Mouse (Mus musculus): ENCODE data around the gene Cnpy4. TPM values are rescaled to one million over a fixed set of nuclear protein-coding genes. Genes with fewer than 3 reads are reported as not detected.

Gene Cnpy4
- polyA plus RNA-seq, 1 experiment from 2014 or later, result 50.7 TPM

- H3K4me3 ChIP-seq, result no peak overlapping the region
- peak; percentile 71 for DNase-seq (ENCODE audit: low spot score)
- no peaks in the 10 kb centered on the region for H3K27me3 ChIP-seq (ENCODE audit: insufficient read depth, poor library complexity, severe bottlenecking)
- peaks cover 3% of the 10 kb centered on the region; the same call in 1 of the 2 replicates for H3K9me3 ChIP-seq
- H3K4me1 ChIP-seq (replicated peaks), result no peaks in the 10 kb centered on the region
- WGBS, result 26% methylated on average over 4 of the region's 4 CpGs
- H3K36me3 ChIP-seq, result no peaks in the 10 kb centered on the region
- H3K27ac ChIP-seq, result no peak overlapping the region
These were observed 34.8 kb downstream of the Cnpy4 start for GRCm38 (mm10) chr5:138222111-138222510.

GRCm38 (mm10) chr5:138223287-138223686 is 36.0 kb downstream of the Cnpy4 start:
- H3K9me3 ChIP-seq, result no peaks in the 10 kb centered on the region
- H3K4me3 ChIP-seq, result no peak overlapping the region
- no peaks in the 10 kb centered on the region for H3K36me3 ChIP-seq
- 67% methylated on average over 3 of the region's 3 CpGs for WGBS
- no peaks in the 10 kb centered on the region for H3K27me3 ChIP-seq (ENCODE audit: insufficient read depth, poor library complexity, severe bottlenecking)
- no peak overlapping the region for H3K27ac ChIP-seq
- H3K4me1 ChIP-seq (replicated peaks), result no peaks in the 10 kb centered on the region
- DNase-seq (ENCODE audit: low spot score), result no peak

GRCm38 (mm10) chr5:138225700-138226099 is 38.4 kb downstream of the Cnpy4 start, which contains the start of gene Nxpe5:
Nxpe5 (plus strand) TSS chr5:138225898.
- Histone ChIP-seq H3K27me3 (ENCODE audit: insufficient read depth, poor library complexity, severe bottlenecking) (no peaks in the 10 kb centered on the region), H3K36me3 (no peaks in the 10 kb centered on the region), H3K27ac (no peak within 1 kb of the TSS), H3K9me3 (no peaks in the 10 kb centered on the region), H3K4me3 (no peak within 1 kb of the TSS), H3K4me1 (replicated peaks) (no peaks in the 10 kb centered on the region)
- DNase-seq (ENCODE audit: low spot score), result no peak
- WGBS, result 61% methylated on average over 2 of the region's 2 CpGs

- no peaks in the 10 kb centered on the region for H3K27me3 ChIP-seq (ENCODE audit: insufficient read depth, poor library complexity, severe bottlenecking)
- DNase-seq (ENCODE audit: low spot score), result no peak
- no peaks in the 10 kb centered on the region for H3K4me1 ChIP-seq (replicated peaks)
- H3K4me3 ChIP-seq, result no peak overlapping the region
- no peaks in the 10 kb centered on the region for H3K9me3 ChIP-seq
- no peaks in the 10 kb centered on the region for H3K36me3 ChIP-seq
- WGBS, result 83% methylated on average over 4 of the region's 4 CpGs
- no peak overlapping the region for H3K27ac ChIP-seq
These were observed 39.2 kb downstream of the Cnpy4 start for GRCm38 (mm10) chr5:138226491-138226890.

GRCm38 (mm10) chr5:138227367-138227766 is 40.1 kb downstream of the Cnpy4 start:
- H3K27me3 ChIP-seq (ENCODE audit: insufficient read depth, poor library complexity, severe bottlenecking), result no peaks in the 10 kb centered on the region
- H3K4me1 ChIP-seq (replicated peaks), result no peaks in the 10 kb centered on the region
- no peaks in the 10 kb centered on the region for H3K9me3 ChIP-seq
- no peak overlapping the region for H3K4me3 ChIP-seq
- no peaks in the 10 kb centered on the region for H3K36me3 ChIP-seq
- H3K27ac ChIP-seq, result no peak overlapping the region
- WGBS, result 72% methylated on average over 2 of the region's 2 CpGs
- DNase-seq (ENCODE audit: low spot score), result no peak

- DNase-seq (ENCODE audit: low spot score), result peak; percentile 7
- H3K27ac ChIP-seq, result no peak overlapping the region
- H3K36me3 ChIP-seq, result no peaks in the 10 kb centered on the region
- no peak overlapping the region for H3K4me3 ChIP-seq
- H3K4me1 ChIP-seq (replicated peaks), result no peaks in the 10 kb centered on the region
- H3K9me3 ChIP-seq, result no peaks in the 10 kb centered on the region
- H3K27me3 ChIP-seq (ENCODE audit: insufficient read depth, poor library complexity, severe bottlenecking), result no peaks in the 10 kb centered on the region
- WGBS, result 64% methylated on average over 3 of the region's 3 CpGs
These were observed 40.7 kb downstream of the Cnpy4 start for GRCm38 (mm10) chr5:138228026-138228425.

- no peak for DNase-seq (ENCODE audit: low spot score)
- H3K27me3 ChIP-seq (ENCODE audit: insufficient read depth, poor library complexity, severe bottlenecking), result no peaks in the 10 kb centered on the region
- no peak overlapping the region for H3K4me3 ChIP-seq
- no peaks in the 10 kb centered on the region for H3K4me1 ChIP-seq (replicated peaks)
- no peaks in the 10 kb centered on the region for H3K9me3 ChIP-seq
- H3K27ac ChIP-seq, result no peak overlapping the region
- H3K36me3 ChIP-seq, result no peaks in the 10 kb centered on the region
- 93% methylated on average over 3 of the region's 3 CpGs for WGBS
These were observed 42.2 kb downstream of the Cnpy4 start for GRCm38 (mm10) chr5:138229511-138229910.

GRCm38 (mm10) chr5:138233778-138234177 is 46.5 kb downstream of the Cnpy4 start:
- no peaks in the 10 kb centered on the region for H3K4me1 ChIP-seq (replicated peaks)
- 81% methylated on average over 2 of the region's 2 CpGs for WGBS
- H3K27me3 ChIP-seq (ENCODE audit: insufficient read depth, poor library complexity, severe bottlenecking), result no peaks in the 10 kb centered on the region
- no peak for DNase-seq (ENCODE audit: low spot score)
- no peaks in the 10 kb centered on the region for H3K36me3 ChIP-seq
- no peak overlapping the region for H3K27ac ChIP-seq
- no peak overlapping the region for H3K4me3 ChIP-seq
- no peaks in the 10 kb centered on the region for H3K9me3 ChIP-seq

GRCm38 (mm10) chr5:138234224-138234623 is 46.9 kb downstream of the Cnpy4 start:
- Histone ChIP-seq H3K27me3 (ENCODE audit: insufficient read depth, poor library complexity, severe bottlenecking) (no peaks in the 10 kb centered on the region), H3K4me1 (replicated peaks) (no peaks in the 10 kb centered on the region), H3K4me3 (no peak overlapping the region), H3K36me3 (no peaks in the 10 kb centered on the region), H3K9me3 (no peaks in the 10 kb centered on the region), H3K27ac (no peak overlapping the region)
- no peak for DNase-seq (ENCODE audit: low spot score)

GRCm38 (mm10) chr5:138241511-138241910 is 54.2 kb downstream of the Cnpy4 start:
- Histone ChIP-seq H3K27me3 (ENCODE audit: insufficient read depth, poor library complexity, severe bottlenecking) (no peaks in the 10 kb centered on the region), H3K36me3 (no peaks in the 10 kb centered on the region), H3K4me1 (replicated peaks) (no peaks in the 10 kb centered on the region), H3K27ac (no peak overlapping the region), H3K9me3 (no peaks in the 10 kb centered on the region), H3K4me3 (no peak overlapping the region)
- 50% methylated on average over 2 of the region's 2 CpGs for WGBS
- no peak for DNase-seq (ENCODE audit: low spot score)

MicroRNAs encoded within 50 kb of the gene (microRNA counts, 519-probe panel; counts per million panel counts)
- microRNA mmu-miR-106b (4,299 counts per million, percentile 90 among the panel's probes with 10 or more counts), microRNA mmu-miR-25 (6,653 counts per million, percentile 99 among the panel's probes with 10 or more counts), microRNA mmu-miR-93 (5,094 counts per million, percentile 95 among the panel's probes with 10 or more counts)

Other genes starting within 250 kb of the Cnpy4 start
- 0.10 and 0.30 TPM in 2 replicates for gene Gjc3, start 224.4 kb upstream of the Cnpy4 start, polyA plus RNA-seq (2016; fragmentation: Nextera tagmentation; extraction: Ambion mirVana)
- not detected in 2 replicates for gene Azgp1, start 206.0 kb upstream of the Cnpy4 start, polyA plus RNA-seq (2016; fragmentation: Nextera tagmentation; extraction: Ambion mirVana)
- not detected in 2 replicates for gene Smok3a, start 166.2 kb upstream of the Cnpy4 start, polyA plus RNA-seq (2016; fragmentation: Nextera tagmentation; extraction: Ambion mirVana)
- gene Smok3b, start 166.1 kb upstream of the Cnpy4 start, polyA plus RNA-seq (2016; fragmentation: Nextera tagmentation; extraction: Ambion mirVana), result not detected in 2 replicates
- gene Smok3c, start 134.3 kb upstream of the Cnpy4 start, polyA plus RNA-seq (2016; fragmentation: Nextera tagmentation; extraction: Ambion mirVana), result not detected in 2 replicates
- gene Zkscan1, start 102.4 kb upstream of the Cnpy4 start, polyA plus RNA-seq (2016; fragmentation: Nextera tagmentation; extraction: Ambion mirVana), result 24.5 and 26.3 TPM in 2 replicates
- 105 and 109 TPM in 2 replicates for gene Zscan21, start 70.6 kb upstream of the Cnpy4 start, polyA plus RNA-seq (2016; fragmentation: Nextera tagmentation; extraction: Ambion mirVana)
- gene Zfp113, start 31.7 kb upstream of the Cnpy4 start, polyA plus RNA-seq (2016; fragmentation: Nextera tagmentation; extraction: Ambion mirVana), result 38.9 and 42.4 TPM in 2 replicates
- 354 and 372 TPM in 2 replicates for gene Cops6, start 26.4 kb upstream of the Cnpy4 start, polyA plus RNA-seq (2016; fragmentation: Nextera tagmentation; extraction: Ambion mirVana)
- gene Ap4m1, start 15.5 kb upstream of the Cnpy4 start, polyA plus RNA-seq (2016; fragmentation: Nextera tagmentation; extraction: Ambion mirVana), result 26.2 and 29.7 TPM in 2 replicates
- gene Mcm7, start 15.1 kb upstream of the Cnpy4 start, polyA plus RNA-seq (2016; fragmentation: Nextera tagmentation; extraction: Ambion mirVana), result 324 and 361 TPM in 2 replicates
- 128 and 136 TPM in 2 replicates for gene Taf6, start within 50 bp of the Cnpy4 start, polyA plus RNA-seq (2016; fragmentation: Nextera tagmentation; extraction: Ambion mirVana)
- gene Mblac1, start 6.8 kb downstream of the Cnpy4 start, polyA plus RNA-seq (2016; fragmentation: Nextera tagmentation; extraction: Ambion mirVana), result 8.8 and 11.8 TPM in 2 replicates
- not detected in 2 replicates for gene Nxpe5, start 38.4 kb downstream of the Cnpy4 start, polyA plus RNA-seq (2016; fragmentation: Nextera tagmentation; extraction: Ambion mirVana)
- gene Lamtor4, start 68.0 kb downstream of the Cnpy4 start, polyA plus RNA-seq (2016; fragmentation: Nextera tagmentation; extraction: Ambion mirVana), result 49.5 and 63.6 TPM in 2 replicates
- gene BC037034, start 76.5 kb downstream of the Cnpy4 start, polyA plus RNA-seq (2016; fragmentation: Nextera tagmentation; extraction: Ambion mirVana), result 6.3 and 10.1 TPM in 2 replicates
- gene Gal3st4, start 85.4 kb downstream of the Cnpy4 start, polyA plus RNA-seq (2016; fragmentation: Nextera tagmentation; extraction: Ambion mirVana), result 7.9 and 8.5 TPM in 2 replicates
- 0.13 and 0.26 TPM in 2 replicates for gene Gm43720, start 92.5 kb downstream of the Cnpy4 start, polyA plus RNA-seq (2016; fragmentation: Nextera tagmentation; extraction: Ambion mirVana)
- gene Gpc2, start 92.5 kb downstream of the Cnpy4 start, polyA plus RNA-seq (2016; fragmentation: Nextera tagmentation; extraction: Ambion mirVana), result 48.0 and 95.4 TPM in 2 replicates
- gene Stag3, start 92.8 kb downstream of the Cnpy4 start, polyA plus RNA-seq (2016; fragmentation: Nextera tagmentation; extraction: Ambion mirVana), result 3.4 and 3.9 TPM in 2 replicates
- gene Pvrig, start 154.5 kb downstream of the Cnpy4 start, polyA plus RNA-seq (2016; fragmentation: Nextera tagmentation; extraction: Ambion mirVana), result 0.14 TPM in 1 of 2 replicates, not detected in the other

Data from hindbrain, embryonic 10.5 days (tissue).